Mouse (Mus musculus): ENCODE data around the gene Mpp2.

The Mpp2 gene

GRCm38 (mm10) chr11:102033055-102033591 is 55.2 kb downstream of the Mpp2 start:
- DNase-seq: no peak

GRCm38 (mm10) chr11:102031149-102031548 is 57.2 kb downstream of the Mpp2 start:
- DNase-seq: no peak

- DNase-seq: no peak
Measured at GRCm38 (mm10) chr11:102029966-102030365, 58.3 kb downstream of the Mpp2 start.

- no peak for DNase-seq
Measured at GRCm38 (mm10) chr11:102029304-102029703, 59.0 kb downstream of the Mpp2 start.

GRCm38 (mm10) chr11:102028087-102028816 is 60.1 kb downstream of the Mpp2 start, which contains the start of gene Mpp3:
Gene Mpp3 (minus strand): TSS chr11:102028461.
- no peak for DNase-seq

GRCm38 (mm10) chr11:102027361-102028017 is 60.8 kb downstream of the Mpp2 start:
- no peak for DNase-seq

- DNase-seq: peak; percentile 98
Measured at GRCm38 (mm10) chr11:102026694-102027360, 61.5 kb downstream of the Mpp2 start.

- peak; percentile 90 for DNase-seq
Measured at GRCm38 (mm10) chr11:102025991-102026660, 62.2 kb downstream of the Mpp2 start.

GRCm38 (mm10) chr11:102025354-102025753 is 63.0 kb downstream of the Mpp2 start:
- DNase-seq: no peak

- DNase-seq: no peak
Measured at GRCm38 (mm10) chr11:102024875-102025274, 63.4 kb downstream of the Mpp2 start.

- DNase-seq: no peak
Measured at GRCm38 (mm10) chr11:102024084-102024758, 64.1 kb downstream of the Mpp2 start.

GRCm38 (mm10) chr11:102023406-102023805 is 64.9 kb downstream of the Mpp2 start:
- no peak for DNase-seq

- no peak for DNase-seq
Measured at GRCm38 (mm10) chr11:102021196-102021595, 67.1 kb downstream of the Mpp2 start.

- no peak for DNase-seq
Measured at GRCm38 (mm10) chr11:102019736-102020135, 68.6 kb downstream of the Mpp2 start.

GRCm38 (mm10) chr11:102016136-102016535 is 72.2 kb downstream of the Mpp2 start:
- DNase-seq: peak; percentile 95

- peak; percentile 83 for DNase-seq
Measured at GRCm38 (mm10) chr11:102015472-102015871, 72.8 kb downstream of the Mpp2 start.

- DNase-seq: no peak
Measured at GRCm38 (mm10) chr11:102013201-102013600, 75.1 kb downstream of the Mpp2 start.

GRCm38 (mm10) chr11:102011510-102011909 is 76.8 kb downstream of the Mpp2 start:
- DNase-seq: no peak

- DNase-seq: peak; percentile 96
Measured at GRCm38 (mm10) chr11:102010140-102010539, 78.2 kb downstream of the Mpp2 start.

GRCm38 (mm10) chr11:102008954-102009637 is 79.2 kb downstream of the Mpp2 start:
- DNase-seq: no peak

GRCm38 (mm10) chr11:102008372-102008771 is 79.9 kb downstream of the Mpp2 start:
- DNase-seq: no peak

Measured in heart, adult 11 months (tissue).